Mouse (Mus musculus) olfactory bulb, adult 2 months (tissue): Measurements from ENCODE around the gene Sdc4.

ENCODE experiments used
- CTCF ChIP-seq: fragments of 200-500 bp; IDR thresholded peaks from 2 replicates; pipeline ENCODE4 v1.5.1; 2012; ENCODE audit warnings: low read depth, mild to moderate bottlenecking, low read length, moderate library complexity; ENCODE audit not compliant: insufficient read depth
- POLR2A ChIP-seq: fragments of 200-500 bp; IDR thresholded peaks from 2 replicates; pipeline ENCODE4 v1.6.1; 2012; ENCODE audit warnings: mild to moderate bottlenecking, low read depth, low read length, moderate library complexity; ENCODE audit not compliant: insufficient read depth

DNA sequence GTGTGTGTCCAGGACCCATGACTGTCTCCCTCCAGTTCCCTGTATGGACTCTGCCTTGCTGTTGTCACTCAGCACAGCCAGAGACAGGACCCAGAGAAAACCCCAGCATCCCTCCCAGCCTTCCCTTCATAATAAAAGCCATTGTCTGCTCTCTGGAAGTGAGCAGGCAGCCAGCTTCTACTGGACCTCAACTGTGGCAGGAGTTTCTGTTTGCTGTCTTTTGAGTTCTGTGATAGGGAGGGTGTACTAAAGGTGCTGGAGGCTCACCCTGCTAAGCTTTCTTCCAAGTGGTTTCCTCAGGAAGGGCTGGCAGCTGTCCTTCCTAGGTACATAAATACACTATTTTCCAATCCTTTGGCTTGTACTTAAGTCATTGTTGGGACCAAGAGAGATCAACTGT is 21.5 kb upstream of the Sdc4 start:
- TF ChIP-seq CTCF: no peak
- TF ChIP-seq POLR2A: no peak
